Mouse (Mus musculus) megakaryocyte, embryonic 14.5 days (primary cell): ENCODE measurements at regions not wholly inside any gene's neighbourhood (a gene's known extent, or its start where the extent isn't known, plus 50 kb on each side); places are given as distances from the start of the nearest gene placed in this dataset.

Source experiments
- H3K27me3 ChIP-seq: replicated peaks from 2 replicates; pipeline ENCODE3; 2012; ENCODE audit warnings: inconsistent platforms
- H3K36me3 ChIP-seq: replicated peaks from 2 replicates; pipeline ENCODE3; 2012; ENCODE audit warnings: low read length, inconsistent platforms, mixed read lengths
- H3K4me1 ChIP-seq: 2 replicates; pipeline ENCODE4 v1.6.1; 2012; ENCODE audit warnings: inconsistent platforms
- H3K4me3 ChIP-seq: replicated peaks from 2 replicates; pipeline ENCODE3; 2012; ENCODE audit warnings: moderate library complexity, mild to moderate bottlenecking, inconsistent platforms
- H3K9me3 ChIP-seq: 2 replicates; pipeline ENCODE4 v1.6.1; 2012; ENCODE audit warnings: inconsistent platforms
- FLI1 ChIP-seq: IDR thresholded peaks from 2 replicates; pipeline ENCODE4 v1.6.1; 2012; ENCODE audit warnings: low read length, inconsistent platforms, mixed read lengths
- GATA1 ChIP-seq: IDR thresholded peaks from 3 replicates; pipeline ENCODE4 v1.6.1; 2012; ENCODE audit warnings: mixed read lengths, low read length, inconsistent platforms, borderline replicate concordance

- TF ChIP-seq FLI1, result no peak
- no peak for TF ChIP-seq GATA1
- Histone ChIP-seq H3K4me3 (no peak overlapping the region), H3K4me1 (peaks cover 34% of the 10 kb centered on the region), H3K36me3 (no peaks in the 10 kb centered on the region), H3K9me3 (no peaks in the 10 kb centered on the region), H3K27me3 (no peaks in the 10 kb centered on the region)
Observed at GRCm38 (mm10) chr7:73622468-73622867, 80.8 kb upstream of the Chd2 start.

GRCm38 (mm10) chr7:73620341-73620740 lies 78.7 kb upstream of the Chd2 start:
- peaks cover 39% of the 10 kb centered on the region for H3K4me1 ChIP-seq
- no peaks in the 10 kb centered on the region for H3K36me3 ChIP-seq
- TF ChIP-seq GATA1 (no peak), FLI1 (no peak)
- no peaks in the 10 kb centered on the region for H3K27me3 ChIP-seq
- peak overlapping the region; percentile 64 for H3K4me3 ChIP-seq
- H3K9me3 ChIP-seq, result no peaks in the 10 kb centered on the region

- TF ChIP-seq GATA1 (no peak), FLI1 (no peak)
Observed at GRCm38 (mm10) chr7:73618758-73619416, 77.3 kb upstream of the Chd2 start.

GRCm38 (mm10) chr7:73617910-73618757 lies 76.5 kb upstream of the Chd2 start:
- peaks cover 49% of the 10 kb centered on the region for H3K4me1 ChIP-seq
- no peaks in the 10 kb centered on the region for H3K9me3 ChIP-seq
- TF ChIP-seq FLI1 (peak; percentile 66; the same call in 1 of the 2 replicates), GATA1 (no peak)
- H3K4me3 ChIP-seq, result peak overlapping the region; percentile 96
- H3K27me3 ChIP-seq, result no peaks in the 10 kb centered on the region
- no peaks in the 10 kb centered on the region for H3K36me3 ChIP-seq

More at GRCm38 (mm10) chr7:73618758-73619416, 77.3 kb upstream of the Chd2 start:
- Histone ChIP-seq H3K9me3 (no peaks in the 10 kb centered on the region), H3K36me3 (no peaks in the 10 kb centered on the region), H3K4me1 (peaks cover 48% of the 10 kb centered on the region), H3K27me3 (no peaks in the 10 kb centered on the region), H3K4me3 (peak overlapping the region; percentile 96)

GRCm38 (mm10) chr7:73616971-73617906 lies 75.6 kb upstream of the Chd2 start:
- H3K9me3 ChIP-seq, result no peaks in the 10 kb centered on the region
- H3K4me1 ChIP-seq, result peaks cover 44% of the 10 kb centered on the region
- peak overlapping the region; percentile 96 for H3K4me3 ChIP-seq
- no peak for TF ChIP-seq FLI1
- no peak for TF ChIP-seq GATA1
- H3K27me3 ChIP-seq, result no peaks in the 10 kb centered on the region
- H3K36me3 ChIP-seq, result no peaks in the 10 kb centered on the region

GRCm38 (mm10) chr7:73616015-73616414 lies 74.4 kb upstream of the Chd2 start:
- TF ChIP-seq FLI1 (no peak), GATA1 (no peak)

GRCm38 (mm10) chr7:73614840-73615555 lies 73.4 kb upstream of the Chd2 start:
- no peaks in the 10 kb centered on the region for H3K9me3 ChIP-seq
- no peaks in the 10 kb centered on the region for H3K27me3 ChIP-seq
- peaks cover 40% of the 10 kb centered on the region for H3K4me1 ChIP-seq
- no peaks in the 10 kb centered on the region for H3K36me3 ChIP-seq
- TF ChIP-seq GATA1 (no peak), FLI1 (no peak)
- H3K4me3 ChIP-seq, result no peak overlapping the region

More at GRCm38 (mm10) chr7:73616015-73616414, 74.4 kb upstream of the Chd2 start:
- Histone ChIP-seq H3K4me1 (peaks cover 44% of the 10 kb centered on the region), H3K27me3 (no peaks in the 10 kb centered on the region), H3K9me3 (no peaks in the 10 kb centered on the region), H3K4me3 (peak overlapping the region; percentile 3), H3K36me3 (no peaks in the 10 kb centered on the region)

GRCm38 (mm10) chr7:73614341-73614740 lies 72.7 kb upstream of the Chd2 start:
- no peak for TF ChIP-seq GATA1
- no peak for TF ChIP-seq FLI1
- H3K27me3 ChIP-seq, result no peaks in the 10 kb centered on the region
- H3K4me1 ChIP-seq, result peaks cover 39% of the 10 kb centered on the region
- H3K9me3 ChIP-seq, result no peaks in the 10 kb centered on the region
- no peak overlapping the region for H3K4me3 ChIP-seq
- no peaks in the 10 kb centered on the region for H3K36me3 ChIP-seq

GRCm38 (mm10) chr7:73612752-73613092 lies 71.1 kb upstream of the Chd2 start:
- no peaks in the 10 kb centered on the region for H3K36me3 ChIP-seq
- H3K27me3 ChIP-seq, result no peaks in the 10 kb centered on the region
- TF ChIP-seq FLI1, result no peak
- TF ChIP-seq GATA1, result no peak

More at GRCm38 (mm10) chr7:73612752-73613092, 71.1 kb upstream of the Chd2 start:
- H3K9me3 ChIP-seq, result no peaks in the 10 kb centered on the region
- peaks cover 51% of the 10 kb centered on the region for H3K4me1 ChIP-seq
- no peak overlapping the region for H3K4me3 ChIP-seq
